Mouse (Mus musculus): ENCODE measurements at regions not wholly inside any gene's neighbourhood (a gene's known extent, or its start where the extent isn't known, plus 50 kb on each side); places are given as distances from the start of the nearest gene placed in this dataset.

GRCm38 (mm10) chr12:113428461-113428860 lies 60.9 kb upstream of the Adam6b start:
- TF ChIP-seq POLR2A (IDR thresholded peaks at IDR 0.05; ENCODE audit: borderline replicate concordance, low read depth, low read length) = no peak
- no peak for TF ChIP-seq CTCF (IDR thresholded peaks at IDR 0.05; ENCODE audit: low read depth, low read length)
- Histone ChIP-seq H3K4me1 (ENCODE audit: control insufficient read depth, insufficient read depth, low read length) (peaks cover 52% of the 10 kb centered on the region), H3K27ac (ENCODE audit: insufficient read depth, low read depth, low read length) (peak overlapping the region; percentile 67; the same call in 1 of the 2 replicates), H3K4me3 (ENCODE audit: insufficient read depth, low read length) (peak overlapping the region; percentile 4; the same call in 1 of the 2 replicates)

- peak overlapping the region; percentile 4; the same call in 1 of the 2 replicates for H3K4me3 ChIP-seq (ENCODE audit: insufficient read depth, low read length)
- H3K27ac ChIP-seq (ENCODE audit: insufficient read depth, low read depth, low read length) = peak overlapping the region; percentile 13; the same call in 1 of the 2 replicates
- TF ChIP-seq POLR2A (IDR thresholded peaks at IDR 0.05; ENCODE audit: borderline replicate concordance, low read depth, low read length) (no peak), CTCF (IDR thresholded peaks at IDR 0.05; ENCODE audit: low read depth, low read length) (no peak)
- H3K4me1 ChIP-seq (ENCODE audit: control insufficient read depth, insufficient read depth, low read length) = peaks cover 48% of the 10 kb centered on the region
Measured at GRCm38 (mm10) chr12:113428901-113429300, 60.4 kb upstream of the Adam6b start.

DNA sequence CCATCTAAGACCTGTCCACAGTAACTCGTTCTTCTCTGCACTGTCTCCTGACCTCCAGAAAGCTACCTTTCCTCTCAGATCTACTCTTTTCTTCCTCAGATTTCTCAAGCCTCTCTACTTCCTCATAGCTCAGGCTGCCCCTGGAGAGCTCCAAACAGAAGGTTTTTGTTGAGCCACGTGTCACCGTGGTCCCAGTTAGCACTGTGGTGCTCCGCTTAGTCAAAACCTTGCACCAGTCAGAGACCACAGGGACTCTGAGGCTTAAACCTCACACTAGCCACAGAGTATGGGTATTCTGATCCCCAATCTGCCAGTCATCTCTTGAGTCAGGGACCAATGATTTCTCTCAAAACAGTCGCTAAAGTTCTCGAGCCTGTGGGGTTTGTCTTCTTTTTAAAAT lies 59.0 kb upstream of the Adam6b start:
- Histone ChIP-seq H3K4me3 (ENCODE audit: insufficient read depth, low read length) (no peak overlapping the region), H3K27ac (ENCODE audit: insufficient read depth, low read depth, low read length) (peak overlapping the region; percentile 17; the same call in 1 of the 2 replicates)
- TF ChIP-seq CTCF (IDR thresholded peaks at IDR 0.05; ENCODE audit: low read depth, low read length) (no peak), POLR2A (IDR thresholded peaks at IDR 0.05; ENCODE audit: borderline replicate concordance, low read depth, low read length) (no peak)

More for the DNA sequence above, 59.0 kb upstream of the Adam6b start:
- H3K4me1 ChIP-seq (ENCODE audit: control insufficient read depth, insufficient read depth, low read length) = peaks cover 48% of the 10 kb centered on the region

All from bone marrow macrophage, adult 2 months (primary cell).